Mouse (Mus musculus) neural tube, embryonic 12.5 days (tissue): ENCODE data around the gene Snrpa. TPM values are rescaled to one million over a fixed set of nuclear protein-coding genes. Genes with fewer than 3 reads are reported as not detected.
A peak's percentile ranks its signal among the peaks of the same experiment; 100 is the strongest.
"Not testable (repeated sequence)": the region's sequence is repeated elsewhere in the genome, so short reads cannot be mapped to it uniquely, and the experiment has no call there.

Experiments
- ATAC-seq: fragments of 200-750 bp; cut with Nextera tagmentation; 2 replicates; pipeline ENCODE4 v1.8.0; 2017; ENCODE audit warnings: low read depth, mild to moderate bottlenecking, moderate TSS enrichment, moderate library complexity; ENCODE audit not compliant: low FRiP score
- H3K27ac ChIP-seq: fragments of 300-500 bp; sonication (generic); 2 replicates; pipeline ENCODE4 v1.5.1; 2016
- H3K27me3 ChIP-seq: fragments of 300-500 bp; sonication (generic); replicated peaks from 2 replicates; pipeline ENCODE4 v1.6.1; 2016; ENCODE audit warnings: mild to moderate bottlenecking
- H3K36me3 ChIP-seq: fragments of 300-500 bp; sonication (generic); 2 replicates; pipeline ENCODE4 v1.6.1; 2016; ENCODE audit warnings: mild to moderate bottlenecking
- H3K4me1 ChIP-seq: fragments of 300-500 bp; sonication (generic); 2 replicates; pipeline ENCODE4 v1.6.1; 2016
- H3K4me2 ChIP-seq: fragments of 300-500 bp; sonication (generic); replicated peaks from 2 replicates; pipeline ENCODE4 v1.6.1; 2016; ENCODE audit warnings: mild to moderate bottlenecking
- H3K4me3 ChIP-seq: fragments of 300-500 bp; sonication (generic); 2 replicates; pipeline ENCODE4 v1.5.1; 2016
- H3K9ac ChIP-seq: fragments of 300-500 bp; sonication (generic); 2 replicates; pipeline ENCODE4 v1.6.1; 2016; ENCODE audit warnings: mild to moderate bottlenecking
- H3K9me3 ChIP-seq: fragments of 300-500 bp; sonication (generic); 2 replicates; pipeline ENCODE4 v1.6.1; 2016; ENCODE audit warnings: mild to moderate bottlenecking
- WGBS: fragments of 180-500 bp; shearing (Covaris S2); methylation state at CpG from one replicate; pipeline ENCODE4 v1.1.7; 2016; 5-methylcytosine and 5-hydroxymethylcytosine counted together
- polyA plus RNA-seq: library from polyadenylated mRNA; unstranded; fragments of >200 nt; fragmentation: Nextera tagmentation; extraction: Ambion mirVana; gene quantifications from 2 replicates; pipeline ENCODE4 v1.2.1, GENCODE M21; 2016

Gene Snrpa
- polyA plus RNA-seq = 259 and 260 TPM in 2 replicates

DNA sequence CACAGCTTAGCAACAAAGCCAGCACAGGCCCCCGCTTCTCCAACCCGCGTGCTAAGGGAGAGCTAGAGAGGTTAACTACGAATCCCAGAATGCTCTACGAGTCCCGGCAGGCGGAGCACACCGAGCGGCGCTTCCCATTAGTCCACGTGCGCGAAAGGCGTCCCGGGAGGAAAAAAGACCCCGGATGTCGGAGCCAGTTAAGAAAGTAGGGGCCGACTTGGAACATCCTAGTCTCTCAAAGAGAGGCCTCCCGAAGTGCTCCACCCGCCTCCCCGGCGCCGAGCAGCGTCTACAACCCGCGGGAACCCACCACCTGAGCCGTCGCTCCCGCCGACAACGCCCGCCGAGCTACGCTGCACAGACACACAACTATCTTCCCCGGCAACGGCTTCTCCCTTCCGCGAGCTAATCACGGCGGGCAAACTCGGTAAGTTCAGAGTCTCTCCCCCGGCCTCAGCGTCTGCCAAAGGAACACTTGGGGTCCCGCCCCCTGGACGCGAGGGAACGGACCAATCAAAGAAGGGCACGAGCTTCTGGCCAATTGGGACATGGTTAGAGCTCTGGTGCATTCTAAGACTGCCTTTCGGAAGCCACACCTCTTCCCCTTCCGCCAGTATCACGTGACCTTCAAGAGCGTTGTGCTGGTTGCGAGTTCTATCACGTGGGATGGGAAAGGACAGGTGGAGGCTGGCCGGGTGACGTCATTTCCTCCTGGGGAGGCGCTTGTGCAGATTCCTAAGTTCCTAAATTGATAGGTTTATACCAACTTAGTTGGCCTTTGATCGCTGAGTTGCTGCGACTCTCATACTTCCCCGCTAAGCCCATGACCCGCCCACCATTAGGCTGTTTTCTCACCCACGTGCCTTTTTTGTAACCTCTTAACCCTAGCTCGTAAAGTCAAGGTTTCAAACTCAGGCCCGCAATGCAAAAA is at the start of gene Snrpa, which contains the start of gene BC024978:
Snrpa (minus strand) TSS at position 591 of the 931 bp plus-strand sequence.
BC024978 (plus strand) TSS at position 101 of the 931 bp plus-strand sequence.
- peaks cover 20% of the 10 kb centered on the region for H3K4me1 ChIP-seq
- 2% methylated on average over 64 of the region's 64 CpGs for WGBS
- H3K4me2 ChIP-seq = peak within 1 kb of the TSS; percentile 91
- peak within 1 kb of the TSS; percentile 78 for H3K4me3 ChIP-seq
- no peaks in the 10 kb centered on the region for H3K27me3 ChIP-seq
- peak within 1 kb of the TSS; percentile 83 for H3K27ac ChIP-seq
- H3K9me3 ChIP-seq = no peaks in the 10 kb centered on the region
- peak; percentile 99 for ATAC-seq
- H3K9ac ChIP-seq = peak within 1 kb of the TSS; percentile 83
- H3K36me3 ChIP-seq = peaks cover 37% of the 10 kb centered on the region

DNA sequence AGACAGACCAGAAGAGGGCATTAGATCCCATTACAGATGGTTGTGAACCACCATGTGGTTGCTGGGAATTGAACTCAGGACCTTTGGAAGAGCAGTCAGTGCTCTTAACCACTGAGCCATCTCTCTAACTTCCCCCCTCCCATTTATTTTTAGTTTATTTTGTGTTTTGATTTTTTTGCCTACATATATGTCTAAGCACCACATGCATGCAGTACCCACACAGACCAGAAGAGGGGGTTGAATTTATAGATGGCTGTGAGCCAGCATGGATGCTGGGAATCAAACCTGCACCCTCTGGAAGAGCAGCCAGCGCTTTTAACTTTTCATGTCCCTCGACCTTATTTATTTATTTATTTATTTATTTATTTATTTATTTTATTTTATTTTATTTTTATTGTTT is 48.0 kb upstream of the Snrpa start:
- H3K9me3 ChIP-seq, H3K4me2 ChIP-seq, H3K4me1 ChIP-seq, H3K27ac ChIP-seq, H3K4me3 ChIP-seq, H3K27me3 ChIP-seq, H3K9ac ChIP-seq, ATAC-seq: not testable (repeated sequence)
- H3K36me3 ChIP-seq = peaks cover 55% of the 10 kb centered on the region
- 80% methylated on average over 2 of the region's 2 CpGs for WGBS

DNA sequence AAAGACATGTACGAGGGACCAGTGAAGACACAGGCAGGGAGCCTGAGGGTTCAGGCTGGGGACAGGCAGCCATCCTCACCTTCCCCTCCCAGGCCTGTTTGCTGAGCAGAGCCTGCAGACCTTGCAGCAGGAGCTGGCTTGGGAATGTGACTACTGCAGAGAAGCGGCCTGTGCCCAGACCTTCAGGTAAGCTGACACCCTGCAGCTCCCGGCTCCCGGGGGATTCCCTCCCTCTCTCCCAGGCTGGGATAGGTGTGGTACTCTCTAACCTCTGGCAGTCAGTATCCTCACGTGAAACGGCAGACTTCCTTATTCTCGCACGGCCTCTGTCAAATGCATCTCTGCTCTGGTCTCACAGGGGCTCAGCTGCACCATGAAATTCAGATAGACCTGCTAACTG is 47.1 kb upstream of the Snrpa start:
- no peak overlapping the region for H3K27ac ChIP-seq
- 74% methylated on average over 8 of the region's 8 CpGs for WGBS
- no peak overlapping the region for H3K4me3 ChIP-seq
- H3K4me2 ChIP-seq = no peak overlapping the region
- H3K36me3 ChIP-seq = peaks cover 55% of the 10 kb centered on the region
- H3K4me1 ChIP-seq = no peaks in the 10 kb centered on the region
- no peaks in the 10 kb centered on the region for H3K27me3 ChIP-seq
- no peak overlapping the region for H3K9ac ChIP-seq
- no peaks in the 10 kb centered on the region for H3K9me3 ChIP-seq
- ATAC-seq = no peak

DNA sequence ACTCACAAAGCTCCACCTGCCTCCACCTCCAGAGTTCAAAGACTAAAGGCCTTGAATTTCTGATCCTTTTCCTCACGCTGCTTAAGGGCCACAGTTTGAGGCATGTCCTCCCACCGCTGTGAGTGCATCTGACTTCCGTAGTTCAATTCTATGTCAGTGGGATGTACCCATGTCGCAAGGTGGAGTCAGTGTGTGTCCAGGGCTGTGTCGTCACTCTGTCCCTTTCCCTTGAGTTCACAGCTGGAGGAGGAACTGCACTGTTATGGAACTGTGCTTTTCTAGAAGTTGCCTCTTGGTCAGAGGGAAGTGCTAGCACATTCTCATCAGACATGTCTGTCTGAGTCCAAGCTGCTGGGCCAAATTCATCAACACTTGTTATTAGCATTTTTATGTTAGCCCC is 42.5 kb upstream of the Snrpa start:
- Histone ChIP-seq H3K9ac (no peak overlapping the region), H3K4me1 (peaks cover 5% of the 10 kb centered on the region), H3K4me3 (no peak overlapping the region), H3K4me2 (no peak overlapping the region), H3K36me3 (peaks cover 39% of the 10 kb centered on the region), H3K9me3 (no peaks in the 10 kb centered on the region), H3K27ac (no peak overlapping the region), H3K27me3 (no peaks in the 10 kb centered on the region)
- ATAC-seq = no peak
- 86% methylated on average over 5 of the region's 5 CpGs for WGBS

DNA sequence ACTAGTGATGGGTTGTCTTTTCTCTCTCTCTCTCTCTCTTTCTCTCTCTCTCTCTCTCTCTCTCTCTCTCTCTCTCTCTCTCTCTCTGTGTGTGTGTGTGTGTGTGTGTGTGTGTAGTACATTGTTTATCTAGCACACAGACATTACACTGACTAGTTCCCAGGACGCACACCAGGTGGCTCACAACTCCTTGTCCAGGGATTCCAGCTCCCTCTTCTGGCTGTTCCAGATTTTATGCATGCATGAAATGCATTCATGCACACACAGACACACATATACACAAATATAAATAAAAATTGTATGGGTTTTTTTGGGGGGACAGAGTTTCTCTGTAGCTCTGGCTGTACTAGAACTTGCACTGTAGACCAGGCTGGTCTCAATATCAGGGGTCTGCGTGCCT is 41.5 kb upstream of the Snrpa start:
- no peaks in the 10 kb centered on the region for H3K9me3 ChIP-seq
- H3K36me3 ChIP-seq = peaks cover 30% of the 10 kb centered on the region
- H3K4me3 ChIP-seq = no peak overlapping the region
- no peak for ATAC-seq
- H3K4me1 ChIP-seq = peaks cover 11% of the 10 kb centered on the region
- no peak overlapping the region for H3K4me2 ChIP-seq
- no peak overlapping the region for H3K27ac ChIP-seq
- no peaks in the 10 kb centered on the region for H3K27me3 ChIP-seq
- no peak overlapping the region for H3K9ac ChIP-seq
- WGBS = 76% methylated on average over 2 of the region's 2 CpGs

DNA sequence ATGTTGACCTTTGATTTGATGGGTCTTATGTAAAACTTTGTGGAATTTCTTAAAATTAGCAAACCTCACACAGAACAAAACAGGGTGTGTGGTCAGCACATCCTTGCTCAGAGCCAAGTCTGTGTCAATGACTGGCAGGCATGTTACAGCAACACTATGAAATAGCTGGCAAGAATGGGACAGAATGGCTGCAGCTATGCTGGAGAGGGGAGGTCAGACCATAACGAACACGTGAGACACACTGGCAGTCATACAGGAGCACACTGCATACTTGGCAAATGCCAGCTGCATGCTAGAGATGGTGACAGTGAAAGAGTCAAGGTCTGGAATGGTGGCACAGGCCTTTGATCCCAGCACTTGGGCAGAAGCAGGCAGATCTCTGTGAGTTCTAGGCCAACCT is 39.7 kb upstream of the Snrpa start:
- H3K4me1 ChIP-seq = peaks cover 11% of the 10 kb centered on the region
- H3K4me2 ChIP-seq = no peak overlapping the region
- WGBS = 92% methylated on average over 2 of the region's 2 CpGs
- H3K9me3 ChIP-seq = no peaks in the 10 kb centered on the region
- H3K27me3 ChIP-seq = no peaks in the 10 kb centered on the region
- H3K4me3 ChIP-seq = no peak overlapping the region
- H3K9ac ChIP-seq = no peak overlapping the region
- no peak overlapping the region for H3K27ac ChIP-seq
- no peak for ATAC-seq
- H3K36me3 ChIP-seq = peaks cover 14% of the 10 kb centered on the region

DNA sequence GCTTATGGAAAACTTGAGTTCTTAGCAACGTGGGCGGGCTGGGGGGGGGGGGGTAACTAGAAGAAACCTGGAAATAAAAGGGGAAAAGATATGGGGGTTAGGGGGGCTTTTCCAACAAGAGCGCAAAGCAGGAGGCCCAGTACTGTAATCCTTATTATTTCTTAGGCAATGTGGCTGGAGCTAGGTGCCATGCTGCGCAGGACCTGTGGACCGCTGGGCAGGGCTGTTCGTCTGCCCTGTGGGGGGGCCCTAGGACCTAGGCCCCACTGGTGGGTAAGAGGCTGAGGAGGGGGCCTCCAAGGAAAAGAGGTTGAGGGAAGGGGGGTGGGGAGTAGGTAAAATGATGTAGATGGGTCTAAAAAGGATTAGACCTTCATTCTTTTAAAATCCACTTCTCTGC is 37.2 kb upstream of the Snrpa start:
- Histone ChIP-seq H3K36me3 (no peaks in the 10 kb centered on the region), H3K4me3 (peak overlapping the region; percentile 52), H3K27me3 (no peaks in the 10 kb centered on the region), H3K4me2 (peak overlapping the region; percentile 68), H3K27ac (peak overlapping the region; percentile 37; the same call in 1 of the 2 replicates), H3K9ac (peak overlapping the region; percentile 60), H3K4me1 (peaks cover 17% of the 10 kb centered on the region), H3K9me3 (no peaks in the 10 kb centered on the region)
- ATAC-seq = peak; percentile 39; the same call in 1 of the 2 replicates
- 3% methylated on average over 6 of the region's 6 CpGs for WGBS

DNA sequence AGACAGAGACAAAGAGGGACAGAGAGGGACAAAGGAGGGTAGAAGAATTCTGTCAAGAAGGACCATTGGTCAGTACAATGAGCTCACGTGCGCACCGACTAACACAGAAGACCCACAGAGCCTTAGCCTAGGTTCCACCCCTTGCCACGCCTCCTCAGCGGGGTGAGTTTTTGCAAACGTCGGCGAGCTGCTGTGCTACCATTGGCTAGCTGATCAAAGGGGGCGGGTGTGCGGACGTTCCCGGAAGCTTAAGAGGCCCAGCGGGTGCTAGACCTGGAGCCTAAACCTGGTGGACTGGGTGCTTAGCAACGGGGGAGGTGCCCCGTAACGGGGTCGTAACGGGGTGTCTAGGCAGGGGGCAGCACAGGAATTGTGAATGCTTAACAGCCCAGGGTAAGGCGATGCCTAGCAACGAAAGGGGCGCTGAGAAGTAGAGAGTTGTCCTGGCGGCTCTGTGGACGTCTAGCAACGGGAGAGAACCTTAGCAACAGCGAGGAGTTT is 36.8 kb upstream of the Snrpa start, which contains the start of gene Coq8b:
Coq8b (plus strand) TSS at position 243 of the 501 bp plus-strand sequence.
- ATAC-seq = peak; percentile 91
- Histone ChIP-seq H3K4me1 (peaks cover 18% of the 10 kb centered on the region), H3K36me3 (no peaks in the 10 kb centered on the region), H3K9me3 (no peaks in the 10 kb centered on the region), H3K27ac (peak within 1 kb of the TSS; percentile 37; the same call in 1 of the 2 replicates), H3K4me3 (peak within 1 kb of the TSS; percentile 52), H3K27me3 (no peaks in the 10 kb centered on the region), H3K9ac (peak within 1 kb of the TSS; percentile 60), H3K4me2 (peak within 1 kb of the TSS; percentile 68)
- under 1% methylated on average over 25 of the region's 25 CpGs for WGBS

DNA sequence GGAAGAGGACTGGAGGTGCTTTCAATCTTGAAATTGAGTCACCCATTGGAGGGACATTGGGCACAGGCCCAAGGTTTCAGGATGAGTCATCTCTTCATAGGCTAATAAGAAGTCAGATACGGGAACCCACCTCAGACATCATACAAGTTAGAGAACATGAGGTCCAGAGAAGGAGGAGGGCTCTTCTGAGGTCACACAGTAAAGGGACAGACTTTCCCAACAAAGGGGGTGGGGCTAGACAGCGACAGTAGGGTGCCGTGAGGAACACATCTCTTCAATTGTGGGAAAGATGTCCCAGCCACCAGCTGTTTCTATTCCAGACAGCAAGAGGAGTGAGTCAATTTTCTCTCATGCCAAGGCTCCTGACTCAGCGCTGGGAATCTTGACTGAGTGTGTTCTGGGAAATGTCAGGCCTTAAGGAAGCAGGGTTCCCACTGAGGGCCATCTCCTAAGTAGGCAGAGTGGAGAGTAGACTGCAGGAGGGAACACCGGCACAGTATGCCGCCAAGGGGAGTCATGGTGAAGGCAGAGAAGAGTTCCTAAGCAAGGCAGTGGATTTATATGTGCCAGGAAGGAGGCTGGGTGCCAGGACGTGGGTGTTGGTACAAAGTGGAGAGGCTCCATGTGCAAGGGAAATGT is 35.7 kb upstream of the Snrpa start:
- H3K27ac ChIP-seq = no peak overlapping the region
- H3K4me1 ChIP-seq = peaks cover 29% of the 10 kb centered on the region
- no peak for ATAC-seq
- H3K36me3 ChIP-seq = no peaks in the 10 kb centered on the region
- H3K4me2 ChIP-seq = no peak overlapping the region
- no peaks in the 10 kb centered on the region for H3K27me3 ChIP-seq
- 74% methylated on average over 7 of the region's 7 CpGs for WGBS
- no peak overlapping the region for H3K4me3 ChIP-seq
- H3K9me3 ChIP-seq = no peaks in the 10 kb centered on the region
- H3K9ac ChIP-seq = no peak overlapping the region

DNA sequence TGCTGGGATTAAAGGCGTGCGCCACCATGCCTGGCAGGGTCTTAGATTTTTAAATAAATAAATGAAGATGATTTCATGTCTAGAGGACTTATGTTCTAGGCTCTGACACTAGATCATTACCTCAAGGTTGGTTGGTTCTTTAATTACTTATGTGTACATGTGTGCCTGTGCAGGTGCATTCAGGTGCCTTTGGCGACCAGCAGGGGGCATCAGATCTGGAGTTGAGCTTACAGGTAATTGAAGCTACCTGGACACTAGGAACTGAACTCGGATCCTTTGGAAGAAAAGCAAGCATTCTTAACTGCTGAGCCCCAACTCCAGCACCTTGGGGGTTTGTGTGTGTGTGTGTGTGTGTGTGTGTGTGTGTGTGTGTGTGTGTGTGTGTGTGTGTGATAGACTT is 34.7 kb upstream of the Snrpa start:
- WGBS = 76% methylated on average over 4 of the region's 4 CpGs

DNA sequence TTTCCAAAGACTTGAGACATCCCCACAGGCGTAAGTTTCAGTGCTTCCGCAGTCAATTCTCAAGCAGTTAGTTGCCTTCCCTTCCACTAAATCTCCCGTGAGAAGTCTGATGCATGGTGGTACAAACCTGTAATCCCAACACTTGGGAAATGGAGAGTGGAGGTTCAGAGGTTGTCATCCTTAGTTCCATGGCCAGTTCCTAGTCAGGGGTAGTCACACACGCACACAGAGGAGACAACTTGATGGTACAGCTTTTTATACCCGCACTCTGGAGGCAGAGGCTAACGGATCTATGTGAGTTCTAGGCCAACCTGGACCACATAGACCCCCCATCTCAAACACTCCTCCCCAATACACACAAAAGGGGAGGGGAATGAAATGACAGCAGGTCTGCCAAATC is 32.8 kb upstream of the Snrpa start:
- Histone ChIP-seq H3K4me3 (peak overlapping the region; percentile 86), H3K27me3 (no peaks in the 10 kb centered on the region), H3K4me2 (peak overlapping the region; percentile 89), H3K36me3 (no peaks in the 10 kb centered on the region), H3K27ac (no peak overlapping the region), H3K9ac (peak overlapping the region; percentile 83), H3K4me1 (peaks cover 56% of the 10 kb centered on the region), H3K9me3 (no peaks in the 10 kb centered on the region)
- WGBS = 18% methylated on average over 6 of the region's 6 CpGs
- no peak for ATAC-seq

More for the DNA sequence above, 34.7 kb upstream of the Snrpa start:
- no peak for ATAC-seq
- no peak overlapping the region for H3K4me3 ChIP-seq
- H3K4me2 ChIP-seq = no peak overlapping the region
- H3K36me3 ChIP-seq = no peaks in the 10 kb centered on the region
- H3K27ac ChIP-seq = no peak overlapping the region
- H3K27me3 ChIP-seq = no peaks in the 10 kb centered on the region
- H3K9me3 ChIP-seq = no peaks in the 10 kb centered on the region
- H3K9ac ChIP-seq = no peak overlapping the region
- H3K4me1 ChIP-seq = peaks cover 39% of the 10 kb centered on the region

DNA sequence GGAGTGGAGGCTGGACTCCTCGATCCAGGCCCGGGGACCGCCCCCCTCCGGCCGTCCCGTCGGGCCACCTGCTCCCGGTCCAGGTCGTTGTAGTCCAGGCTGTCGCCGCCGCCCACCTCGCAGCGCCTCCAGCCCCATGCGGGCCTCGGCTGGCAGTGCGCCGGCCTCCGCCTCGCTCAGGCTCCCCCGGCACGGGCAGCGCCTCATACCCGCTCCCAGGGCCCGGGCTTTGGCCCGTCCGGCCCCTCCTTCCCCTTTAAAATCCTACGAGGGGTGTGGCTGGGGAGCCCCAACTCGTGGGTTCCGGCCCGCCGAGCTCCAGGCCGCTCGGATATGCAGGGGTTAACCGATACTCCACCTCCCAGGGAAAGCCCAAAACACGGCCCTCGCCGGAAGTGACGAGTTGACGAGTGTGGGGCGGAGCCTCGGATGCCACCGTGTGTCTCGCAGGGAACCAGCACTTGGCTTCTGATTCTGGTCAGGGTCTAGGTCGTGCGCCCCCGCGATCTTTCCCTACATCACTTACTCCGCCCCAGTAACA is 32.3 kb upstream of the Snrpa start, which contains the start of gene Itpkc:
Itpkc (minus strand) TSS at position 381 of the 541 bp plus-strand sequence.
- H3K4me1 ChIP-seq = peaks cover 56% of the 10 kb centered on the region
- no peaks in the 10 kb centered on the region for H3K9me3 ChIP-seq
- H3K36me3 ChIP-seq = no peaks in the 10 kb centered on the region
- WGBS = under 1% methylated on average over 49 of the region's 49 CpGs
- peak within 1 kb of the TSS; percentile 89 for H3K4me2 ChIP-seq
- H3K4me3 ChIP-seq = peak within 1 kb of the TSS; percentile 86
- ATAC-seq = peak; percentile 73
- peak within 1 kb of the TSS; percentile 83 for H3K9ac ChIP-seq
- H3K27me3 ChIP-seq = no peaks in the 10 kb centered on the region
- H3K27ac ChIP-seq = peak within 1 kb of the TSS; percentile 62; the same call in 1 of the 2 replicates
